Mouse (Mus musculus): ENCODE data around the gene Bmyc.

DNA sequence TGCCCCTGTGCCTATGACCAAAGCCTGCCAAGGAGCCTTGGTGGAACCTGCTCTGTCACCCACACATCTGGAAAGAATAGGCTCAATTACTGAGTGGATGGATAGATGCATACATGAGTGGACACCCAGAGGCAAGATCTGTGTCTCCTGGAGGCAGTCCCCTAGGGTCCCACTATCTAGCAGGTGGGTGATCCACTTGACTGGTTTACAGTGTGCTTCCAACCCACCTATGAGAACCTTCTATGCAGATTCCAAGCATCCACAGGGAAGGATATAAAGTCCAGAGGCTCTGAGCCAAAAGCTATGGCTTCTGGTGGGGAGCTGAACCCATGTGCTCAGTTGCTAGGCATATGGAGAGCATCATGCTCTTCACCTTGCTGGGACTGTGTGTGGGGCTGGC, 48.9 kb upstream of the Bmyc start, which contains the start of gene Lcn5:
- TF ChIP-seq POLR2AphosphoS5 (IDR thresholded peaks at IDR 0.05; ENCODE audit: insufficient replicate concordance, low read depth, low read length) (no peak), CTCF (IDR thresholded peaks at IDR 0.05; ENCODE audit: low read depth, low read length) (no peak)

Measured in G1E (cell line).